Mouse (Mus musculus) ovary, postnatal 10 days (tissue): ENCODE measurements around the gene Nfia.

ENCODE experiments used
- DNase-seq: peaks from one replicate; pipeline ENCODE4 v3.0.0; 2022; ENCODE audit warnings: low spot score

Nfia gene

GRCm38 (mm10) chr4:98004108-98004625 is 231.6 kb downstream of the Nfia start:
- peak; percentile 32 for DNase-seq

GRCm38 (mm10) chr4:98004986-98005385 is 232.5 kb downstream of the Nfia start:
- DNase-seq: no peak

GRCm38 (mm10) chr4:98008814-98009368 is 236.4 kb downstream of the Nfia start:
- no peak for DNase-seq

- DNase-seq: no peak
Observed at GRCm38 (mm10) chr4:98009966-98010365, 237.4 kb downstream of the Nfia start.

- DNase-seq: no peak
Observed at GRCm38 (mm10) chr4:98019811-98020210, 247.3 kb downstream of the Nfia start.

- no peak for DNase-seq
Observed at GRCm38 (mm10) chr4:98020836-98021235, 248.3 kb downstream of the Nfia start.

GRCm38 (mm10) chr4:98023245-98023792 is 250.8 kb downstream of the Nfia start:
- no peak for DNase-seq

GRCm38 (mm10) chr4:98027412-98027811 is 254.9 kb downstream of the Nfia start:
- DNase-seq: no peak

GRCm38 (mm10) chr4:98031871-98032270 is 259.3 kb downstream of the Nfia start:
- DNase-seq: no peak

- DNase-seq: no peak
Observed at GRCm38 (mm10) chr4:98032332-98032731, 259.8 kb downstream of the Nfia start.

GRCm38 (mm10) chr4:98039095-98039494 is 266.6 kb downstream of the Nfia start:
- no peak for DNase-seq

GRCm38 (mm10) chr4:98040179-98040578 is 267.6 kb downstream of the Nfia start:
- no peak for DNase-seq

- DNase-seq: no peak
Observed at GRCm38 (mm10) chr4:98044611-98045010, 272.1 kb downstream of the Nfia start.

GRCm38 (mm10) chr4:98047369-98047768 is 274.8 kb downstream of the Nfia start:
- DNase-seq: no peak

GRCm38 (mm10) chr4:98049584-98049983 is 277.1 kb downstream of the Nfia start:
- no peak for DNase-seq

GRCm38 (mm10) chr4:98050003-98050620 is 277.6 kb downstream of the Nfia start:
- no peak for DNase-seq

- DNase-seq: no peak
Observed at GRCm38 (mm10) chr4:98050781-98051180, 278.2 kb downstream of the Nfia start.

- no peak for DNase-seq
Observed at GRCm38 (mm10) chr4:98051326-98051725, 278.8 kb downstream of the Nfia start.

GRCm38 (mm10) chr4:98055036-98055435 is 282.5 kb downstream of the Nfia start:
- DNase-seq: no peak

- DNase-seq: no peak
Observed at GRCm38 (mm10) chr4:98056396-98057020, 284.0 kb downstream of the Nfia start.

- DNase-seq: no peak
Observed at GRCm38 (mm10) chr4:98057246-98057645, 284.7 kb downstream of the Nfia start.

- no peak for DNase-seq
Observed at GRCm38 (mm10) chr4:98057721-98058120, 285.2 kb downstream of the Nfia start.

- DNase-seq: no peak
Observed at GRCm38 (mm10) chr4:98058182-98058581, 285.6 kb downstream of the Nfia start.
